Mouse (Mus musculus): ENCODE measurements around the gene Mnt.
A peak's percentile ranks its signal among the peaks of the same experiment; 100 is the strongest.

The Mnt gene

DNA sequence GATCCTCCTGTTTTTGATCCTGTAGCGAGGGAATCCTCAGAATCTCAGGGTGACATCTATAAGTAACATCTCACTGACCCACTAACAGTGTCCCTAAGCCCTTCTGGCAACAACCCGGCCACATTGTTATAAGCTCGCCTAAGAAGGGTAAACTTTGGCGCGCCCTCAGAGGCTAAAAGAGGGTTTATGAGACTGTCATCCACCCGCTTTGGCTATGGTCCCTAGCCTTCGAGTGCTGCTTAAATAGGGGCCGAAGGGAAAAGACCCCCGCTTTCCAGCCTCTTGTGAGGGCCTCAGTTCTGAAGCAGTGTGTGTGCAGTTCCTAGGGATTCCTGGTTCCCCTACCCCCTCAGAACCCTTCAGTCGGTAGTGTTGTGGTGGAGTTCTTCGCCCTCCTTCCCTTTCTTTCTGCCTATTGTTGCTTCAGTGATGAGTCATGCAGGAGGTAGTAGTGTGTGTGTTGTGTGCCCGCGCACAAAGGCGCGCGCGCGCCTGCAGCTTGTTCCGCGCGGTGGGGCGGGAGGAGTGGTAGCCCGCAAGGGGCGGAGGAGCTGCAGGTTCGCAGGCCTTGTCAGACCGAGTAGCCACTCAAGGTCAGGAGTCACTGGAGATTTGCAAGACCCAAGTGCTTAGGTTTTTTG lies 1.9 kb downstream of the Mnt start:
- peak; percentile 67 for DNase-seq

DNA sequence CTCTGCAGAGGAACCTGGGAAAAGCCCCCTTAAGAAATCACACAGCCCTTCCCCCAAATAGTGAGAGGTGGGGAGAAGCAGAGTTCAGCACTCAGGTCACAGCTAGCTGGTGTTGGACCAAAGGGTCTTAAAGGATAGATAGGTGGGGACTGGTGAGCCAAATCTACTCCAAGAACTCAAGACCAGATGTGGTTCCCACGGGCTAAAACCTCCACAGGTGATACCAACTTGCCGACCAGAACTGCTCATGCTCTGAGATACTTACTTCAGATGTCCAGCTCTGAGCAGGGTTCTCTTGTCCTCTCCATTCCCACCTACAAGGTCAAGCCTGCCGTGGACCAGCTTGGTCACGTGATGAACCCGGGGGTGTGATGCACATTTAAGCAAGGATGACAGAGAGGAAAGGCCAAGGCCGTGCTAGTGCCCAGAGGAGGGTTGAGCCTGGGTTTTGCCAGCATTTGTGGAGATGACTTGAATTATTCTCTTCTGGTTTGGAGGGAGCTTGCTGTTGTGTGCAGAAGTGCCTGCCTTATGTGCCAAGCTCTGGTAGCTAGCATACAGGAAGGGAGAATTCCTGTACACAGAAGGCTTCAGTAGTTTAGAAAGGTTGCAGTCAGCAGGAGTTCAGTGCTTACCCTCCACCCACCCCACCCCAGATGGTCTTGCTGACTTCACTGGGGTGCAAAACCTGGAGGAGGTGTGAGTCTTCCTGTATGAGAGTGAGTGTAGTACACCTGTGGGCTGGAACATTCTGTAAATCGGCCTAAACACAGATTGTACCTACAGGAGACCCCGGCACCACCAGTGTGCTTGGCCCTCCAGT lies 3.0 kb downstream of the Mnt start:
- DNase-seq = no peak

DNA sequence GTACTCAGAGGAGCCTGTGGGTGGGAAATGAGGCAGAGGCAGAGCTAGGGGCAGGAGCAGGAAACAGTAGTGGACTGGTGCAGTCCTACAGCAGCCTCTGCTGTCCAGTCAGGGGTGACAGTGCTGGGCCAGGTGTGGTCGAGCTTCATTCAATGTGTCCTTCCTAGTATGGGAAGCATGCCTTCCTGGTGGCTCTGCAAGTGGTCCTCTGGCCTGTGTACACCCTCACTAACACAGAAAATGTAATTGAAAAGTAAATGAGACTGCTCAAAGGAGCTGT lies 3.6 kb downstream of the Mnt start:
- no peak for DNase-seq

DNA sequence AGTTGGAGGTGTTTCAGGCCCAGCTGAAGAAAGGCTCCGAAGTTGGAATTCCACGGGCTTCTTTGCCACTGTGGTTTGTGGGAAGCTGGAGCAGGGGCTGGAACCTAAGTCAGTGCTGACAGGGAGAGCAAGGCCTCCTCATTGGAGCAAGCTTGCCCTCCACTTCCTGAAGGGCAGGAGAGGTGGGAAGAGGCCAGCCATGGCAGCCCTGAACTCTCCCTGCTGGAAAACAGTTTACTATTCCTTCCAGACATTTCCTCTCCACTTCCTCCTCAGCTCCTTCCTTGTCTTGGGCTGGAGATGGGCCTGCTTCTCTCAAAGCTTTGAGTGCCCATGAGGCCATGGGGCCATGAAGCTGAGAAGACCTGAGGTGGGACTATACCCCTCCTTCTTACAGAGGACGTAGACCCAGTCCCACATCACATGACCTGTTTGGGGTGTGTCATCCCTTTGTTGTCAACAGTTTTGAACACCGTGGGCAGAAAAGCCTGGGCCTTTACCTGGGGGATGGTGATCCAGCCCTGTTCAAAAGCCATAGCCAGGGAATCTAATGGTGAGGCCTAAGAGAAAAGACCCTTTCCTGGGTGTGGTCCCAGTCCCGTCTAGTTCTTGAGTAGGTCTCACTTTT lies 4.0 kb downstream of the Mnt start:
- no peak for DNase-seq

DNA sequence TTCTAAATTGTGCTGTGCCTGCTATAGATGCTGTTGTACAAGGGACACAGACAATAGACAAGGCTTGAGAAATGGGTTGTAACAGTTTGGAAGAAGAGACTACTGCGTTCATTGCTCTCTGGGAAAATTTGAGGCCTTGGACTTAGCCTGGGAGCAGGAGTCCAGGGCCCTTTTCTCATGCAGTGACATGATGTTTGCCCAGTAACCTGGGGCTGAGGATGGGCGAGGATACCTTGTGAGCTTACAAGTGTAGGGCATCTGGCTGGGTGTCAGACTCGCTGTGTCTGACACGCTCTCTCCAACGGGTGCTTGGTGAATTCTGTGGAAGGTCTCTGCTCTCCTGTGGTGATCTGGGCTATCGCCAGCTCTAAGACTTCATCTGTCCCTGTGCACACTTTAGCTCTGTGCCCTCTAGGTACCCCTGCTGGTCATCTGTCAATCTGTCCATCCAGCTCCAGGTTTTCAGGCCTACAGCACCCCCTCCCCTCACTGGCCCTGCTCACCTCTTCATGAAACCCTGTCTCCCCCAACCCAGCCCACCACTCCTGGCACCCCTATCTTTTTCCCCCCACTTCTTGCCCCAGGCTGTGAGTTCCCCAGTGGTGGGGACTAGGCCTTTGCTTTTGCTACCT lies 5.0 kb downstream of the Mnt start:
- DNase-seq = no peak

DNA sequence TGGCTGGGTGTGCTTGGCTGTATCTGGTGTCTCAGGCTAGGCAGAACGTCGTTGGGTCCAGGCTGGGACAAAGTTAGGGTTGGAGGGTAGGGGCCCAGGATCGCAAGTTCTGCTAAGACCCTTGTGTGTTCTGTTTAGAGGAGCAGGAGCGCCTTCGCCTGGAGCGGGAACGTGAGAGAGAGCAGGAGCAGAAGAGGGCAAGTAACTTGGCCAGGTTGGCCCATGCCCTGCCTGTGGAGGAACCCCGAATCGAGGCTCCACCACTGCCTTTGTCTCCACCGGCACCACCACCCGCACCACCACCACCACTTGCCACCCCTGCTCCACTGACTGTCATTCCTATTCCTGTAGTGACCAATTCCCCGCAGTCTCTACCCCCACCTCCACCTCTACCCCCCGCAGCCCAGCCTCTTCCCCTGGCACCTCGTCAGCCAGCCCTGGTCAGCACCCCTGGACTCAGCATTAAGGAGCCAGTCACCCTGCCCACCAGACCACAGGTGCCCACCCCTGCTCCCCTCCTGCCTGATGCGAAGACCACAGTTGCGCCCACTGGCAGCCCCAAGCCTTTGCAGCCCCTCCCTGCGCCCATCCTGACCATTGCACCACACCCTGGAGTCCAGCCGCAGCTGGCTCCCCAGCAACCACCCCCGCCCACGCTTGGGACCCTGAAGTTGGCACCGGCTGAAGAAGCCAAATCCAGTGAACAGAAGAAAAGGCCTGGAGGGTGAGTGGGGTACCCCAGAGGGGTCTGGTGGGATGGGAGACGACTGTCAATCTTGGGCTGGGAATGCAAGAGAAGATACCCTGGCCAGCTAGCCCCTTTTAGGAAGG lies 5.7 kb downstream of the Mnt start:
- no peak for DNase-seq

DNA sequence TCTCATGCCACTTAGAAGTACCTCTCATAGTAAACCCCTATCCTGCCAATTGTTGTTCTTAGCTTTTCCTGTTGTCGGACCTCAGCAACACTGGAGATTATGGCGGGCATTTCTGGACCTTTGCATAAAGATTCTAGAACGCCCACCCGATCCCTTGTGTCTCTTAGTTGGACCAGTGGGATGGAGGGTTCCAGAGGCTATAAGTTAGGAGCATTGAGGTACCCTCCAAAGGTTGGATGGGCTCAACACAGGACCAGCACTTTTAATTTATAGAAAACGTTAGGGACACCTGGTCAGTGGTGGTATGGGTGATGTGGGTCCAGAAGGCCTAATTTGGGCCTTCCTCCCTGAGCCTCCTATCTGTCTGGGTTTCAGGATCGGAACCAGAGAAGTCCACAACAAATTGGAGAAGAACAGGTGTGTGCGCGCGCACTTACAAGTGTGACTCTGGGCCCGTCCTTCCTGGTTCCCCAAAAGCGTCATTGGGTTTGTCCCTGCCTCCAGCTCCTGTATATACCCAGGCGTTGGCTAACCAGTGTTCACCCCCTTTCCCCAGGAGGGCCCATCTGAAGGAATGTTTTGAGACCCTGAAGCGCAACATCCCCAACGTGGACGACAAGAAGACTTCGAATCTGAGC lies 6.5 kb downstream of the Mnt start:
- no peak for DNase-seq

DNA sequence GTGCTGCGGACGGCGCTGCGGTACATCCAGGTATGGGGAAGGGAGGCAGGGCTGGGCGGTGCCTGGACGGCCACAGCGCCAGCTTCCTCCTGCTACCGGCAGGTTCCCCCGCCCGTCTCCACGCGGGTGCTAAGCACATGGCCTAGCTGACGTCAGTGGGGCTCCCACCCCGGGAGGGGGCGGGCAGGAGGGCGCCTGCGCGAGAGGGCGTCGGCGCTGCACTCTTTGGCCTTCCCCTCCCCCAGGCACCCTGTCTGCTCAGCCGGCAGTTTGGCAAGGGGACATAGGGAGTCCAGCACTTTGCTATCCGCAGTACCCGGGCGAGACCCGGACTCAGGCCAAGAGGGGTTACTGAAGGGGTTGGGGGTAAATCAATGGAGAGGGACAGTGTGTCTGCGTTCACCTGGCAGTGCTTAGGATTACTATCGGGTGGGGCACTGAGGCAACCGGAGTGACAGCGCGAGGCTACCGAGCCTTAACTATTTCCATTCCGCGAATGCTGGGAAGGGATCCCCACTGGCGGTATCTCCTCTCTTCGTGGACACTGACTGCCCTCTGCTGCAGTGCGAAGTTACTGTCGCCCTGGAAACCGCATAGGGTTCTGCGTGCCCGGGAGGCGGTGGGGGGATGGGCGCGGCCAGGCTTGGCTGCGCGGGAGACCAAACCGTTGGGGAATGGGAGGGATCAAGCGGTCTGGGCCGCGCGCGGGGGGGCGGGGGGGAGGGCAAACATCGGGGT lies 7.1 kb downstream of the Mnt start:
- DNase-seq = peak; percentile 95

DNA sequence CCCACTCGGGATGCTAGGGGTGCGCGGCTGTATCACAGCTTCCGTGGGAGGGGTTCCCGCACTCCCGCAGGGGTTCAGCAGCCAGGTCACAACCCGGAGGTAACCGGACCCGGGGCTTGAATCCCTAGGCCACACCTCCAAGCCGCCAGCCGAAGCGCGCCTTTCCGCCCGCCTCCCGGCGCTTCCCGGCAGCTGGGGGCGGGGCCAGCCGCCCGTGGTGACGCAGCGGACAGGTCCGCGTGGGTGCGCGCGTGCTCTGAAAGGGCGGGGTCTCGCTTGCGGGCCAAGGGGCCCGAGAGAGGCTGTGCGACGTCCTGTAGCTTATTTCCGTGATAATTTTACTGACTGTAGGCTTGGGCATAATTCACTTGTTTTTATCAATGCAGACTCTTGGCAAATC lies 7.7 kb downstream of the Mnt start:
- peak; percentile 96 for DNase-seq

DNA sequence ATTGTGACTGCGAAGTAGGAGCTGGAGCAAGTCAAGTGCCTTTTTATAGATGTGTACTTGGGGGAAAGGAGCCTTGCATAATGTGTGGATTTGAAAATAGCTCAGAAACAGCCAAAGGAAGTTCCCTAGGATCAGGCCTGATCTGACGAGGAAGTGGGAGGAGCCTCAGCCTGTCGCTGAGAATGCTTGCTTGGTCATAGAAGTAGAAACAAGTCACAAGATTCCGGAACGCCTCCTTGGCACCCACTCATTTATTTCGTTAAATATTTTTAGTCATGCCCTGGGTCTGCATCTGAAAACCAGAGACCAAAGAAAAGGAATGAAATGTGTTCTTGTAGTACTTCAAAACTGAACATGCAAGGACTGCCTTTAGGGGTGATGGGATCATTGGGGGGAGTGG lies 8.3 kb downstream of the Mnt start:
- peak; percentile 83 for DNase-seq

DNA sequence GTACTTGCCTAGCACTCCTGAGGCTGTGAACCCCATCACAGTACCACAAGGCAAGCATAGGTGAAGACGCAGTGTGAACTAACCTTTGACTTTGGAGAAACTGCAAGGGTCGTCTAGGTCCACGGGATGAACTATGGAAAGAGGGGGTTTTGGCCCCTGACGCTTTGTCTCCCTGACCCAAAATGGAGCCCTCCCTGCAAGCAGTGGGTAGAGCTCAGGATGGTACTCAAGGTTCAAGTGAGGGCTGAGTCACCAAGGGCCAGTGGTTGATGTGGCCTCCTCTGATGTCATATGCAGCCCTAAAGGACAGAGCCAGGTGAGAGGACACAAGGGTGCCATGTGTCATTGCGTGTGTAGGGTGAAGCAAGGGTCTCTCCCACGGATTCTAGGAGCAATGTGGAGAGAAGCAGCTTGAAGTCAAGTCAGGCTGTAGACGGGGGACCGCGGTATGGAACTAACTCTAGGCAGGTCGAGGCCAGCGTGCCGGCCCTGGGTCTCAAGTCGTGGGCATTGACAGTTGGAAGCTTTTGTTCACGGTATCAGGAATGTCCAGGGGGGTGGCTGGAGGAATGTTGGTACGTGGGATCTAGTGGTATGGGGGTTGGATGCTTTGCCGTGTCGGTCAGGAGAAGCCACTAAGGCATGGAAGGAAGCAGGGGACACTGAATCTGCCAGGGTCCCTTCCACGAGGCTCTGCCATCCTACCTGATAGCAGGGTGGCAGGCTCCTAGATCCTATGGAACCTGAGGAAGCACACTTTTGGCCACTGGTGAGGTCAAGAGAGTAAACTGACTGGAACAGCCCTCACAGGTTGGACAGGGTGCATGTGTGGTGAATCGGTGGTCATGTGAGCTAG lies 9.4 kb downstream of the Mnt start:
- no peak for DNase-seq

DNA sequence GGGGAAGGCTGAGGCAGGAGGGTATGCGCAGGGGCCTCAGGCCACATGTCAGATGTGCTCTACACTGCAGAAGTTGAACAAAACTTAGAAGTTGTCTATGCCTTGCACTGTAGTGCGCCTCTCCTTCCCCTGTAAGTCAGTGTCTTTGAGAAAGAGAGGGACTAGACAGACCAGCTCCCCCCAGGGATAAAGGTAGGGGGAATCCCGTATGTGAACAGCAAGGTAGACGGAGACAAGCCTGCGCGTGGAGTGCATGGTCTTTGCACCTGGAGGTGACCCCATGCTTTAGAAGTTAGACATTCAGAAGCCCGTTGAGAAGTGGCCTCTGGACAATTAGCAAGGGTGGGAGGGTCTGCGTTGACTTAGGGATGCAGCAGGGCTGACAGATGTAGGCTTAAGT lies 10.0 kb downstream of the Mnt start:
- DNase-seq = no peak

DNA sequence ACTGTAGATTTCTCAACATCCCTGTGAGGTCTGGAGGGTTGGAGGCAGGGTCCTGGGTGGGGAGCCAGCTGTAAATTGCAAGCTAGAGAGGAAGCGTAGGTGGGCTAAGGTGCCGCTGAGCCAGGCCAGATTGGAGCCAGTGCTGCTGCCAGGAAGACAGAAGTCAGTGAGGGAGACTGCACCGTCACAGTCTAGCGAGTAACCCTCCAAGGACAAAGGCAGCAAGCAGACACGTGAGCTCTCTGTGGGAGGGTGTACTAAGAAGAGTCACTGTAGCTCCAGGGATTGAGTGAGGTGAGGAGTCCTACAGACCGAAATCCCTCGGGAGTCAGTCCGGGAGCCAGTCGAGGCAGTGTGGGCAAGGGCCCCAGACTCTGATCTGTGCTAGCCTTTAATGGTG lies 10.6 kb downstream of the Mnt start:
- DNase-seq = peak; percentile 76

DNA sequence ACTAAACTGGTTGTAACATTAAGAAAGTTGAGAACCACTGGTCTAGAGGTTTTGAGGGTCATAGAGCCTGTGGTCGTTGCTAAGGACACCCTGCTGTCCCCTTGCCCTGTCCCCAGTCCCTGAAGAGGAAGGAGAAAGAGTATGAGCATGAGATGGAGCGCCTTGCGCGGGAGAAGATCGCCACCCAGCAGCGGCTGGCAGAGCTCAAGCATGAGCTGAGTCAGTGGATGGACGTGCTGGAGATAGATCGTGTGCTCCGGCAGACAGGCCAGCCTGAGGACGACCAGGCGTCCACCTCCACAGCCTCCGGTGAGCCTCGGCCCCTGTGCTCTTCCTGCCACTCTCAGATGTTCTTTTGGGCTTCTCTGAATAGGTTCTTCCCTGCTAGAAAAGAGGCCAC lies 11.3 kb downstream of the Mnt start:
- no peak for DNase-seq

DNA sequence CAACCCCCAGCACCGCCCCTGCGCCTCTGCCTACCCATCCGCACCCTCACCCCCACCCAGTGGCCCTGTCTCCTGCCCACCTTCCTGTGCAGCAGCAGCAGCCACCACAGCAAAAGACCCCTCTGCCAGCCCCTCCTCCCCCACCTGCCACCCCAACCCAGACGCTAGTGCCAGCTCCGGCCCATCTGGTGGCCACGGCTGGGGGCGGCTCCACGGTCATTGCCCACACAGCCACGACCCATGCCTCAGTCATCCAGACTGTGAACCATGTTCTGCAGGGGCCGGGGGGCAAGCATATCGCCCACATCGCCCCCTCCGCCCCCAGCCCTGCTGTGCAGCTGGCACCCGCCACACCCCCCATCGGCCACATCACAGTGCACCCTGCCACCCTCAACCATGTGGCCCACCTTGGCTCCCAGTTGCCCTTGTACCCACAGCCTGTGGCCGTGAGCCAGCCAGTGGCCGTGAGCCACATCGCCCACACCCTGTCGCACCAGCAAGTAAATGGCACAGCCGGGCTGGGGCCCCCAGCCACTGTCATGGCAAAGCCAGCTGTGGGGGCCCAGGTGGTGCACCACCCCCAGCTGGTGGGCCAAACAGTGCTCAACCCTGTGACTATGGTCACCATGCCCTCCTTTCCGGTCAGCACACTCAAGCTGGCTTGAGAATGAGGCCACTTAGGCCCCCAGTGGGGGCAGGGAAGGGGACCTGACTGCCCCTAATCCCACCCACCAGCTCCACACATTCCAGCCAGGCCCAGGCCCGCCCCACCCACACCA lies 12.1 kb downstream of the Mnt start:
- DNase-seq = no peak

DNA sequence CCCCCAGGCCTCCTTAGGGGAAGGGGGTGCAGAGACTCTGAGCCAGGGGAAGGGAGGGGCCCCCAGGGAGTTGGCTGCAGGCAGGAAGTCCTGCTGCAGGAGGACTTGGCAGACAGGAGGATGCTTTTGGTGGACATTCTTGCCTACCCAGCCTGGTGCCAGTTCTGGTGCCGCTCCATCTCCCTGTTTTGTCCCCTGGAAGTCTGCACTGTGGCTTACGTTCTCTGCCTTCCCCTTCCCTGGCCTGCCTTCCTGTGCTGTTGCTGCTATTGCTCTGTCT lies 12.7 kb downstream of the Mnt start:
- DNase-seq = no peak

DNA sequence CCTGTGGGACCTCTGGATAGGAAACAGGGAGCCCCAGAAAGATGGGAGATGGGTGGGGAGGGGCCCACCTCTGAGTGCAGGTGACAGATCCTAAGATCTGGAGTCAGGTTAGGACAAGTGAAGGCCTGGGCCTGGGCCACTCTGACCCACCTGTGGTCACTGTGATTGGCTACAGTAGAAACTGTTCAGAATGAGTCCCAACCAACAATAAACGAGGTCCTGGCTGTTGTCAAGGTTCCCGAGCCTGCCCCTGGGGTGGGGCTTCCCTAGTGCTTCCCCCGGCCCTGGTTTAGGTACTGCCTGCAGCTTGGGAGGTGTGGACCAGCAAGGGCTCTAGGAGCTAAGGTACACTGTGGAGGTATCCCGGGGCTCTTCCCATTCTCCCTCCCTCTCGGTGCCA lies 13.0 kb downstream of the Mnt start:
- DNase-seq = no peak

DNA sequence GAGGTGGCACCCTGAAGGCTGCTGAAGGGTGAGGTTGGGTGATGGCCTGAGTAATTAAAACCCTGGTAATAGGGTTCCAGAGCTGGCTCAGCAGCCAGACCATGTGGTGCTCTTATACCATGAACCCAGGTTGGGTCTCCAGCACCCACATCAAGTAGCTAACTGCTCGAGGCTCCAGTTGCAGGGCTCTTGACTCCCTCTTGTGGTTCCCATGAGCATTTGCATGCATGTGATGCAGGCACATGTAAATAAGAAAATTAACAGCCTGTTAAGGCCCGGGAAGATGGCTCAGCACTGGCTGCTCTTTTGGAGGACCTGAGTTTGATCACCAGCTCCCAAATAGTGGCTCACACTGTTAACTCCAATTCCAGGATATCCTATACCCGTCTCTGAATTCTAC lies 15.1 kb downstream of the Mnt start:
- DNase-seq = no peak

DNA sequence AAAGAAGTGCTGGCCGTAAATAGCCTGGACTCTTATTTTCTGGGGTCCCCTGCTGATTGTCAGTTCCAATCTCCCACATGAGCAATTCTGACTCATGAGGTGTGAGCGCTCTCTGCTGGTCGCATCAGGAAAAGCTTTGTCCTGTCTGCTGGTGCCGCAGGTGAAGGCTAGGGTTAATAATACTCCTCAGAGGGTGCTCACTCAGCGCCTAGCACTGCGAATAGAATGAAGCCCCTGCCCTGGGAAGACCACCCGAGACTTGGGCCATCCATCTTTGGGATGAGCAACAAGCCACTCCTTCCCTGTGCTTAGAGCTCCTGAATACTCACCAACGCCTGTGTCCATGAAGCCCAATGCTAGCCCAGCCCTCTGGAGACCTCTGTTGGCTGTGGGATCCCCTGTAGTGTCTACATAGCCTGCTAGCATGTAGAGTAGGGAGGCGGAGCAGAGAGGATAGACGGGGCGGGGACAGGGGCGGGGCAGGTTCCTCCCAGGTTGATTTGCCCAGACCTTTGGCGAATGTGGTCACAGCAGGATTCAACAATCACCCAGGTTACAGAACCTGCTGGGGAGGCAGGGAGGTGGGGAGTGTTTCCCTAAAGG lies 17.3 kb downstream of the Mnt start:
- DNase-seq = peak; percentile 90
